Mouse (Mus musculus) CH12.LX (cell line): ENCODE results near the gene Myo3b. TPM values are rescaled to one million over a fixed set of nuclear protein-coding genes. Genes with fewer than 3 reads are reported as not detected.

Experiments used
- DNase-seq: peaks from one replicate; pipeline ENCODE4 v3.0.0-alpha.2; 2013; ENCODE audit errors: extremely low read depth
- H3K27ac ChIP-seq: 2 replicates; pipeline ENCODE4 v1.5.1; 2012; ENCODE audit warnings: low read depth, mild to moderate bottlenecking, control low read depth, moderate library complexity; ENCODE audit not compliant: insufficient read depth
- H3K27me3 ChIP-seq: replicated peaks from 2 replicates; pipeline ENCODE3; 2012; ENCODE audit warnings: inconsistent platforms
- H3K36me3 ChIP-seq, 2 experiments: replicated peaks in 1 of 2; 2 replicates each; pipeline versions ENCODE3 to v1.6.1; 2012; ENCODE audit warnings: inconsistent platforms in 1 of 2, low read length in 1 of 2, mild to moderate bottlenecking in 1 of 2, mixed read lengths in 1 of 2, moderate library complexity in 1 of 2; ENCODE audit not compliant: control insufficient read depth in 1 of 2, insufficient read depth in 1 of 2
- H3K4me1 ChIP-seq, 2 experiments: 2 replicates each; pipeline ENCODE4 v1.6.1; 2012; ENCODE audit warnings: inconsistent platforms in 1 of 2, moderate library complexity in 1 of 2; ENCODE audit not compliant: insufficient read depth in 2 of 2, control insufficient read depth in 1 of 2
- H3K4me2 ChIP-seq: 2 replicates; pipeline ENCODE4 v1.6.1; 2012; ENCODE audit warnings: low read depth, mild to moderate bottlenecking, control low read depth; ENCODE audit not compliant: poor library complexity, insufficient read depth, severe bottlenecking
- H3K4me3 ChIP-seq, 3 experiments: fragments of 150-350 bp in 1 of 3; sonication (generic) in 1 of 3; replicated peaks in 1 of 3; 2 replicates each; pipeline versions ENCODE3 to v1.5.1; 2011 to 2012; ENCODE audit warnings: low read depth in 2 of 3, low read length in 2 of 3, mild to moderate bottlenecking in 2 of 3, moderate library complexity in 2 of 3, control low read depth in 1 of 3, improper control_type of control experiment in 1 of 3, inconsistent platforms in 1 of 3, mixed read lengths in 1 of 3; ENCODE audit not compliant: poor library complexity in 1 of 3
- H3K79me2 ChIP-seq: replicated peaks from 2 replicates; pipeline ENCODE4 v1.6.1; 2012; ENCODE audit warnings: mild to moderate bottlenecking, moderate library complexity; ENCODE audit not compliant: control insufficient read depth, poor library complexity, insufficient read depth, severe bottlenecking; ENCODE audit errors: extremely low read depth
- H3K9ac ChIP-seq: 2 replicates; pipeline ENCODE4 v1.6.1; 2012; ENCODE audit warnings: low read depth, mild to moderate bottlenecking, control low read depth, moderate library complexity; ENCODE audit not compliant: insufficient read depth
- H3K9me3 ChIP-seq: replicated peaks from 2 replicates; pipeline ENCODE3; 2012; ENCODE audit warnings: low read length, inconsistent platforms, mixed read lengths
- BHLHE40 ChIP-seq: IDR thresholded peaks from 2 replicates; pipeline ENCODE4 v1.6.1; 2011; ENCODE audit warnings: mild to moderate bottlenecking, low read depth, low read length, improper control_type of control experiment
- CHD1 ChIP-seq: IDR thresholded peaks from 2 replicates; pipeline ENCODE4 v1.6.1; 2012; ENCODE audit warnings: low read depth, low read length, improper control_type of control experiment, inconsistent platforms
- CHD2 ChIP-seq: IDR thresholded peaks from 2 replicates; pipeline ENCODE4 v1.6.1; 2011; ENCODE audit warnings: low read length, improper control_type of control experiment
- E2F4 ChIP-seq: IDR thresholded peaks from 2 replicates; pipeline ENCODE4 v1.6.1; 2011; ENCODE audit warnings: low read depth, low read length, improper control_type of control experiment; ENCODE audit not compliant: insufficient replicate concordance
- ELF1 ChIP-seq: IDR thresholded peaks from 2 replicates; pipeline ENCODE4 v1.6.1; 2014; ENCODE audit warnings: low read depth, mild to moderate bottlenecking, inconsistent platforms, low read length, improper control_type of control experiment
- IRF4 ChIP-seq: IDR thresholded peaks from 2 replicates; pipeline ENCODE4 v1.6.1; 2014; ENCODE audit warnings: low read depth, mild to moderate bottlenecking, inconsistent platforms, low read length, improper control_type of control experiment
- JUN ChIP-seq: IDR thresholded peaks from 2 replicates; pipeline ENCODE4 v1.6.1; 2011; ENCODE audit warnings: low read depth, mild to moderate bottlenecking, low read length, improper control_type of control experiment, moderate library complexity; ENCODE audit not compliant: insufficient read depth
- JUND ChIP-seq: conservative IDR thresholded peaks from 2 replicates; pipeline ENCODE4 v1.6.1; 2011; ENCODE audit warnings: low read depth, low read length, improper control_type of control experiment
- KAT2A ChIP-seq: IDR thresholded peaks from 2 replicates; pipeline ENCODE4 v1.6.1; 2012; ENCODE audit warnings: low read length, improper control_type of control experiment, inconsistent platforms; ENCODE audit not compliant: insufficient replicate concordance
- MAFK ChIP-seq: IDR thresholded peaks from 2 replicates; pipeline ENCODE4 v1.6.1; 2011; ENCODE audit warnings: low read length, improper control_type of control experiment; ENCODE audit not compliant: insufficient replicate concordance
- MEF2A ChIP-seq: IDR thresholded peaks from 2 replicates; pipeline ENCODE4 v1.6.1; 2014; ENCODE audit warnings: low read depth, mild to moderate bottlenecking, inconsistent platforms, low read length, improper control_type of control experiment, borderline replicate concordance
- MXI1 ChIP-seq: IDR thresholded peaks from 2 replicates; pipeline ENCODE4 v1.6.1; 2011; ENCODE audit warnings: mild to moderate bottlenecking, low read depth, low read length, improper control_type of control experiment
- PAX5 ChIP-seq: IDR thresholded peaks from 2 replicates; pipeline ENCODE4 v1.6.1; 2012; ENCODE audit warnings: low read length, inconsistent platforms, mixed read lengths
- POLR2AphosphoS2 ChIP-seq: IDR thresholded peaks from 2 replicates; pipeline ENCODE4 v1.6.1; 2011; ENCODE audit warnings: low read depth, low read length, improper control_type of control experiment
- RAD21 ChIP-seq: IDR thresholded peaks from 2 replicates; pipeline ENCODE4 v1.6.1; 2011; ENCODE audit warnings: low read depth, mild to moderate bottlenecking, low read length, improper control_type of control experiment, moderate library complexity
- TBP ChIP-seq: conservative IDR thresholded peaks from 2 replicates; pipeline ENCODE4 v1.6.1; 2011; ENCODE audit warnings: low read depth, low read length, improper control_type of control experiment
- TCF12 ChIP-seq: IDR thresholded peaks from 2 replicates; pipeline ENCODE4 v1.6.1; 2014; ENCODE audit warnings: low read depth, mild to moderate bottlenecking, inconsistent platforms, low read length, improper control_type of control experiment
- ZC3H11A ChIP-seq: IDR thresholded peaks from 2 replicates; pipeline ENCODE4 v1.6.1; 2012; ENCODE audit warnings: low read depth, mild to moderate bottlenecking, inconsistent platforms, low read length, improper control_type of control experiment
- ZKSCAN1 ChIP-seq: IDR thresholded peaks from 2 replicates; pipeline ENCODE4 v1.6.1; 2012; ENCODE audit warnings: low read depth, inconsistent platforms, low read length, improper control_type of control experiment, borderline replicate concordance
- ZMIZ1 ChIP-seq: IDR thresholded peaks from 2 replicates; pipeline ENCODE4 v1.6.1; 2012; ENCODE audit warnings: low read depth, mild to moderate bottlenecking, inconsistent platforms, low read length, improper control_type of control experiment
- ZNF384 ChIP-seq: IDR thresholded peaks from 2 replicates; pipeline ENCODE4 v1.6.1; 2012; ENCODE audit warnings: low read depth, low read length, improper control_type of control experiment, inconsistent platforms
- dilution Hi-C: fragments of 300-500 bp; cut with MboI; formaldehyde crosslinking; loops from 2 replicates; pipeline ENCODE4 v1.14.3; 2020; ENCODE audit warnings: low sequenced_read_pairs; ENCODE audit not compliant: extremely low pct_unique_long_range_greater_than_20kb, extremely low pct_ligation_motif_present
- in situ Hi-C: fragments of 300-500 bp; cut with MboI; formaldehyde crosslinking; loops from 3 replicates; pipeline ENCODE4 v1.14.3; 2019; ENCODE audit warnings: low sequenced_read_pairs, low pct_ligation_motif_present, low pct_unique_long_range_greater_than_20kb, mixed read lengths
- polyA plus RNA-seq: library from polyadenylated mRNA; unstranded; fragments of >175 nt; gene quantifications from 2 replicates; pipeline ENCODE4 v1.2.1, GENCODE M21; 2012; ENCODE audit warnings: low read depth; ENCODE audit not compliant: insufficient read length
- total RNA-seq, 2 experiments: library from RNA; depleted of rRNA; stranded (reverse); fragments of 300-350 nt in 1 of 2; fragments of >200 nt in 1 of 2; gene quantifications; 2 replicates each; pipeline ENCODE4 v1.2.3; 2012 to 2014

Gene Myo3b
- total and polyA plus RNA-seq, 3 experiments: 0.63 to 0.76 (median 0.64) TPM

- H3K79me2 ChIP-seq: no peaks in the 10 kb centered on the region
- no peaks in the 10 kb centered on the region for H3K27me3 ChIP-seq
- H3K27ac ChIP-seq: no peak overlapping the region
- H3K4me2 ChIP-seq: no peak overlapping the region
- H3K4me3 ChIP-seq: no peak overlapping the region
- no peaks in the 10 kb centered on the region for H3K36me3 ChIP-seq
- H3K9me3 ChIP-seq: no peaks in the 10 kb centered on the region
- no peak for DNase-seq
- no peak overlapping the region for H3K9ac ChIP-seq
- H3K4me1 ChIP-seq: no peaks in the 10 kb centered on the region; a peak in 1 of 4 replicates
- dilution Hi-C loops: no loop called here
- no peak for TF ChIP-seq E2F4
- TF ChIP-seq MXI1: no peak
- TF ChIP-seq RAD21: no peak
- no peak for TF ChIP-seq POLR2AphosphoS2
- TF ChIP-seq IRF4: no peak
- TF ChIP-seq MAFK: no peak
- TF ChIP-seq ZMIZ1: no peak
- TF ChIP-seq JUN: no peak
- TF ChIP-seq ZKSCAN1: no peak
- no peak for TF ChIP-seq ZC3H11A
- no peak for TF ChIP-seq CHD2
- no peak for TF ChIP-seq PAX5
- TF ChIP-seq KAT2A: no peak
- no peak for TF ChIP-seq TBP
- TF ChIP-seq CHD1: no peak
- no peak for TF ChIP-seq ELF1
- no peak for TF ChIP-seq ZNF384
- no peak for TF ChIP-seq TCF12
- TF ChIP-seq MEF2A: no peak
- no peak for TF ChIP-seq JUND
- TF ChIP-seq, all 38 proteins: peak for 0
- in situ Hi-C loops: loop anchor here (25.0 kb wide), 1 partner anchor 413 kb away; the partner anchor contains the start of gene Gad1
These were observed 110.0 kb downstream of the Myo3b start for GRCm38 (mm10) chr2:70148821-70149510.

- no peaks in the 10 kb centered on the region for H3K79me2 ChIP-seq
- H3K9ac ChIP-seq: no peak overlapping the region
- no peaks in the 10 kb centered on the region for H3K36me3 ChIP-seq
- DNase-seq: no peak
- in situ Hi-C loops (no loop called here), dilution Hi-C loops (no loop called here)
- no peaks in the 10 kb centered on the region for H3K9me3 ChIP-seq
- TF ChIP-seq MEF2A (no peak), JUND (no peak), TCF12 (no peak), MAFK (no peak), RAD21 (no peak), PAX5 (no peak), BHLHE40 (no peak)
- TF ChIP-seq, all 38 proteins: peak for 0
- no peaks in the 10 kb centered on the region; a peak in 1 of 4 replicates for H3K4me1 ChIP-seq
- no peak overlapping the region for H3K4me3 ChIP-seq
- H3K27ac ChIP-seq: no peak overlapping the region
- no peak overlapping the region for H3K4me2 ChIP-seq
- H3K27me3 ChIP-seq: no peaks in the 10 kb centered on the region
These were observed 111.6 kb downstream of the Myo3b start for GRCm38 (mm10) chr2:70150399-70151035.
